Mouse (Mus musculus): ENCODE results near the gene Gprc6a. TPM values are rescaled to one million over a fixed set of nuclear protein-coding genes. Genes with fewer than 3 reads are reported as not detected.

Gprc6a gene
- total and polyA plus RNA-seq, 3 experiments, result 0.06 TPM; not detected in 2

- DNase-seq, result no peak
- Histone ChIP-seq H3K27ac (no peak overlapping the region), H3K9ac (ENCODE audit: low read depth, low read length) (no peak overlapping the region), H3K79me2 (replicated peaks; ENCODE audit: control insufficient read depth, insufficient read depth, low read length) (no peaks in the 10 kb centered on the region), H3K4me3 (no peak overlapping the region), H3K36me3 (ENCODE audit: control insufficient read depth, insufficient read depth, low read length) (no peaks in the 10 kb centered on the region), H3K4me1 (ENCODE audit: control insufficient read depth, insufficient read depth, low read length) (no peaks in the 10 kb centered on the region), H3K27me3 (ENCODE audit: control insufficient read depth, insufficient read depth, low read length) (peaks cover under 1% of the 10 kb centered on the region; the same call in 1 of the 2 replicates)
- no peak for TF ChIP-seq POLR2A (IDR thresholded peaks at IDR 0.05; ENCODE audit: insufficient read depth, low read depth, low read length)
- TF ChIP-seq CTCF (IDR thresholded peaks at IDR 0.05), result peak; percentile 65
- TF ChIP-seq EP300 (IDR thresholded peaks at IDR 0.05; ENCODE audit: insufficient read depth, low read depth, low read length), result no peak
- 37% methylated on average over 10 of the region's 10 CpGs for WGBS
- intact Hi-C loops (cut with DNase I), result loop anchor here (10.0 kb wide), 1 partner anchor 790 kb away; the partner anchor contains the start of genes Gopc and Nepn
Observed at GRCm38 (mm10) chr10:51595001-51595931, 36.0 kb downstream of the Gprc6a start.

GRCm38 (mm10) chr10:51591574-51591973 lies 39.7 kb downstream of the Gprc6a start:
- Histone ChIP-seq H3K9ac (ENCODE audit: low read depth, low read length) (no peak overlapping the region), H3K4me3 (no peak overlapping the region), H3K27me3 (ENCODE audit: control insufficient read depth, insufficient read depth, low read length) (peaks cover 3% of the 10 kb centered on the region; the same call in 1 of the 2 replicates), H3K4me1 (ENCODE audit: control insufficient read depth, insufficient read depth, low read length) (no peaks in the 10 kb centered on the region), H3K79me2 (replicated peaks; ENCODE audit: control insufficient read depth, insufficient read depth, low read length) (no peaks in the 10 kb centered on the region), H3K36me3 (ENCODE audit: control insufficient read depth, insufficient read depth, low read length) (no peaks in the 10 kb centered on the region), H3K27ac (no peak overlapping the region)
- 82% methylated on average over 2 of the region's 2 CpGs for WGBS
- intact Hi-C loops (cut with DNase I), result loop anchor here (10.0 kb wide), 1 partner anchor 793 kb away; the partner anchor contains the start of genes Gopc and Nepn
- no peak for TF ChIP-seq POLR2A (IDR thresholded peaks at IDR 0.05; ENCODE audit: insufficient read depth, low read depth, low read length)
- no peak for TF ChIP-seq EP300 (IDR thresholded peaks at IDR 0.05; ENCODE audit: insufficient read depth, low read depth, low read length)
- TF ChIP-seq CTCF (IDR thresholded peaks at IDR 0.05), result no peak
- DNase-seq, result no peak

GRCm38 (mm10) chr10:51590139-51590574 lies 41.1 kb downstream of the Gprc6a start, which contains the start of gene Fam162b:
Gene Fam162b (minus strand): TSS chr10:51590517.
- H3K27me3 ChIP-seq (ENCODE audit: control insufficient read depth, insufficient read depth, low read length), result peaks cover 3% of the 10 kb centered on the region; the same call in 1 of the 2 replicates
- no peak for DNase-seq
- WGBS, result 5% methylated on average over 19 of the region's 19 CpGs
- TF ChIP-seq EP300 (IDR thresholded peaks at IDR 0.05; ENCODE audit: insufficient read depth, low read depth, low read length) (no peak), CTCF (IDR thresholded peaks at IDR 0.05) (no peak), POLR2A (IDR thresholded peaks at IDR 0.05; ENCODE audit: insufficient read depth, low read depth, low read length) (no peak)
- H3K27ac ChIP-seq, result no peak within 1 kb of the TSS
- H3K9ac ChIP-seq (ENCODE audit: low read depth, low read length), result no peak within 1 kb of the TSS
- H3K36me3 ChIP-seq (ENCODE audit: control insufficient read depth, insufficient read depth, low read length), result no peaks in the 10 kb centered on the region
- intact Hi-C loops (cut with DNase I), result loop anchor here (10.0 kb wide), 1 partner anchor 795 kb away; the partner anchor contains the start of genes Gopc and Nepn
- no peak within 1 kb of the TSS for H3K4me3 ChIP-seq
- no peaks in the 10 kb centered on the region for H3K79me2 ChIP-seq (replicated peaks; ENCODE audit: control insufficient read depth, insufficient read depth, low read length)
- no peaks in the 10 kb centered on the region for H3K4me1 ChIP-seq (ENCODE audit: control insufficient read depth, insufficient read depth, low read length)

DNA sequence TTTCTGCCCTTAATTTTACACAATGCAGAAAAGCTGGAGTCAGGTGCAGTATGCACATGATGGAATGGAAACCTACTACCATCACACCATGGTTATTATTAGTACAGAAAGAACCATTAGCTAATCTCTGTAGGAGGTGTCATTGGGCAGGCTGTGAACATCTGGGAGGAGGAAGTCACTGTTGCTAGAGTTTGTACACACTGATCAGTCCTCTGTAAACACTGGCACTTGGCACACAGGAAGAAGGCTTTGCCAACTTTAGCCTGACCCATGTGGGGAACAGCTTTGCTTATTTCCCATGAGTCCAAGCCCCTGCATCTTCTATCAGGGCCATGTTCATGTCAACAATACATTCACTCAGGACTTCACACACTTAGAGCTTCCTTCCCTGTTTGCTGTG lies 46.3 kb downstream of the Gprc6a start:
- no peak overlapping the region for H3K4me3 ChIP-seq
- H3K27me3 ChIP-seq (ENCODE audit: control insufficient read depth, insufficient read depth, low read length), result no peaks in the 10 kb centered on the region
- no peaks in the 10 kb centered on the region for H3K79me2 ChIP-seq (replicated peaks; ENCODE audit: control insufficient read depth, insufficient read depth, low read length)
- H3K9ac ChIP-seq (ENCODE audit: low read depth, low read length), result no peak overlapping the region
- intact Hi-C loops (cut with DNase I), result no loop called here
- H3K36me3 ChIP-seq (ENCODE audit: control insufficient read depth, insufficient read depth, low read length), result no peaks in the 10 kb centered on the region
- H3K27ac ChIP-seq, result no peak overlapping the region
- H3K4me1 ChIP-seq (ENCODE audit: control insufficient read depth, insufficient read depth, low read length), result no peaks in the 10 kb centered on the region
- TF ChIP-seq CTCF (IDR thresholded peaks at IDR 0.05), result no peak
- TF ChIP-seq POLR2A (IDR thresholded peaks at IDR 0.05; ENCODE audit: insufficient read depth, low read depth, low read length), result no peak
- no peak for TF ChIP-seq EP300 (IDR thresholded peaks at IDR 0.05; ENCODE audit: insufficient read depth, low read depth, low read length)
- peak in 1 of 2 experiments; percentile 4 for DNase-seq

GRCm38 (mm10) chr10:51584378-51584777 lies 46.9 kb downstream of the Gprc6a start:
- no peaks in the 10 kb centered on the region for H3K27me3 ChIP-seq (ENCODE audit: control insufficient read depth, insufficient read depth, low read length)
- intact Hi-C loops (cut with DNase I), result no loop called here
- WGBS, result 52% methylated on average over 1 of the region's 1 CpGs

More at GRCm38 (mm10) chr10:51584378-51584777, 46.9 kb downstream of the Gprc6a start:
- Histone ChIP-seq H3K79me2 (replicated peaks; ENCODE audit: control insufficient read depth, insufficient read depth, low read length) (no peaks in the 10 kb centered on the region), H3K27ac (no peak overlapping the region), H3K9ac (ENCODE audit: low read depth, low read length) (no peak overlapping the region), H3K4me3 (no peak overlapping the region), H3K4me1 (ENCODE audit: control insufficient read depth, insufficient read depth, low read length) (no peaks in the 10 kb centered on the region), H3K36me3 (ENCODE audit: control insufficient read depth, insufficient read depth, low read length) (no peaks in the 10 kb centered on the region)
- TF ChIP-seq EP300 (IDR thresholded peaks at IDR 0.05; ENCODE audit: insufficient read depth, low read depth, low read length) (no peak), POLR2A (IDR thresholded peaks at IDR 0.05; ENCODE audit: insufficient read depth, low read depth, low read length) (no peak), CTCF (IDR thresholded peaks at IDR 0.05) (no peak)
- no peak for DNase-seq
